Mouse (Mus musculus): ENCODE measurements around the gene Spryd3. TPM values are rescaled to one million over a fixed set of nuclear protein-coding genes. Genes with fewer than 3 reads are reported as not detected.

Gene Spryd3
- polyA plus RNA-seq, 1 experiment from 2014 or later, result 9.8 TPM

DNA sequence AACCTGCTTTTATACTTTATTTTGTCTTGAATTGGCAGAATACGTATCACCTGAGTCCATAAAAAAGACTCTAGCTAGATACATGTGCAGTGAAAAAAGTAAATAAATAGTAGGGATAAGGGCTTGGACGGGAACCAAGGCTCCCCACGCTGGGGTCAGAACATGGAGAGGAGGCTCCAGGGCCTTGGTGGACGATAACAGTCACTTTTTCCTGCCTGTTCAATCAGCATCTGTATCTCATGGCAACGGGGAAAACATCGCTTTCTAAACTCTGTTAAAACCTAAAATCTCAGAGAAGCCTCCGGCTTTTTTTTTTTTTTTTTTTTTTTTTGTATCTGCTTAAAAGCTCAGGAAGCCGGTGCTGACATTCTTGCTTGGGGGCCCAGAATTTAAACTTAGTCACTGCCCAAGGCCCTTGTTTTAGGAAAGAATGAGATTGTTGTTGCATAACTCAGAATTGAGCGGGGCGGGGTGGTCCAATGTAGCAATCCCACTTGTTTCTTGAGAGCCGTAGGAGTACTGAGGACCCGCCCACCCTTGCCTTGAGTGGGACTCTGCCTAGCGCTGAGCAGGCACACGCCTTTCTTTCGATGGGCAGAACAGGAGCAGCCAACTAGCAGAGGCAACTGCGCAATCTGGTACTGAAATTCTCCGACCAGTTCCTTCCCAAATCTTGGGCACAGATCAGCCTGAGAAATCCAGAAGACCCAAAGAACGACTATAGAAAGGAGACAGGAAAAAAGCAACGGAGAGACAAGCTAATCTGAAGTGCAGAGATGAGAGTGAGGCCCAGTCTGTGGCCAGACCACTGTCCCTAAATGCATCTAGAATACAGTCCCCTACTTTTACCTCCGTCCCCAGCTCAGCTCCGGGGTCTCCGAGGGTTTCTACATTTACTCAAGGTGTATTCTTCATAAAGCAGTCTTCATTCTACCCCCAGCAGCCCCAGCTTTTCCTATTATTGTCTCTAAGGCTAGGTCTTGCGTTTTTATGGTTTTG, 7.2 kb upstream of the Spryd3 start:
- DNase-seq (ENCODE audit: low spot score, missing footprints) (peak; percentile 91), ATAC-seq (ENCODE audit: low FRiP score) (no peak)
- Histone ChIP-seq H3K4me3 (ENCODE audit: low read depth, low read length) (no peak overlapping the region), H3K9ac (ENCODE audit: low read length) (no peak overlapping the region), H3K4me2 (no peak overlapping the region), H3K27me3 (ENCODE audit: control insufficient read depth, insufficient read depth, low read length) (peaks cover 29% of the 10 kb centered on the region), H3K9me3 (ENCODE audit: control insufficient read depth, low read length) (no peaks in the 10 kb centered on the region), H3K4me1 (ENCODE audit: control insufficient read depth, insufficient read depth, low read length) (no peaks in the 10 kb centered on the region), H3K27ac (ENCODE audit: low read depth, low read length) (no peak overlapping the region), H3K36me3 (ENCODE audit: control insufficient read depth, insufficient read depth, low read length) (no peaks in the 10 kb centered on the region)
- WGBS, result 53% methylated on average over 23 of the region's 23 CpGs

DNA sequence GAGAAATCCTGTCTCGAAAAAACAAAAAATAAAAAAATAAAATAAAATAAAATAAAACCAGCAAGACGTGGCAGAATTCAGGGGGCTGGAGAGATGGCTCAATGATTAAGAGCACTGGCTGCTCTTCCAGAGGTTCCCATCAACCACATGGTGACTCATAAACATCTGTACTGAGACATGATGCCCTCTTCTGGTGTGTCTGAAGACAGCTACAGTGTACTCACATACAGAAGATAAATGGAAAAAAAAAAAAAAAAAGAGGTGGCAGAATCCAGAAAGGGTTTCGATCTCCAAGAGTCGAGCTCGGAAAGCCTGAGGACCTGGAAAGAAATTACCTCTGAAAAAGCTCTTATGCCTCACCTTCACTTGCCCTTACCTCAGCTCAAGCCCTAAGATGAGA, 5.1 kb upstream of the Spryd3 start:
- H3K4me2 ChIP-seq, result no peak overlapping the region
- ATAC-seq (ENCODE audit: low FRiP score) (no peak), DNase-seq (ENCODE audit: low spot score, missing footprints) (no peak)
- H3K4me3 ChIP-seq (ENCODE audit: low read depth, low read length), result no peak overlapping the region
- H3K9ac ChIP-seq (ENCODE audit: low read length), result no peak overlapping the region
- H3K9me3 ChIP-seq (ENCODE audit: control insufficient read depth, low read length), result no peaks in the 10 kb centered on the region
- no peak overlapping the region for H3K27ac ChIP-seq (ENCODE audit: low read depth, low read length)
- 87% methylated on average over 5 of the region's 5 CpGs for WGBS
- no peaks in the 10 kb centered on the region for H3K36me3 ChIP-seq (ENCODE audit: control insufficient read depth, insufficient read depth, low read length)
- H3K27me3 ChIP-seq (ENCODE audit: control insufficient read depth, insufficient read depth, low read length), result peaks cover 29% of the 10 kb centered on the region
- no peaks in the 10 kb centered on the region for H3K4me1 ChIP-seq (ENCODE audit: control insufficient read depth, insufficient read depth, low read length)

DNA sequence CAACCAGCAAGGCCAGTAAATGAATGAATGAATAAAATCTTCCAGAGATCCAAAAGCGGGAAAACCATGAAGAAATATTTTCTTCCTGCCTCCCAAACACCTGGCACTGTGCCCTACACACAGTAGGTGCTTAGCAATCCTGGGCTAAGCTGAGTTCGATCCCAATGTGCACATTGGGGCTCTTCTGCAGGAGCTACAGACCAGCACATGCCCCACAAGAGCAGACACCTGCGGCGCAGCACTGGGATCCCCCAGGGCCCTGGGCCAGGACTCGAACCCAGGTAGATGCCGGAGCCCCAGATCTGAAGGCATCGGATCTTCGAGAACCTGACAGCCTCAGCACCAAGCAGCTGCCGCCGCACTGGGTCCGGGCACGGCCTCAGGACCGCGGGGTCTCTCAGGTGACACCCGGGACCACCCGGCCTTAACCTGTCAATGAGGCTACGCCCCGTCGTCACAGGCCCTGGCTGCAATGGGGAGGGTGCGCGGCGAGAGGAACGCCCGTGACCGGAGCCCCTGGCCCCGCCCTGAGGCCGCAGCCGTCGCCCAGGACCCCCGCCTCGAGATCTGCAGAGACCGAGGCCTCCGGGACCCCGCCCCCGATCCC, 409 bp downstream of the Spryd3 start:
- Histone ChIP-seq H3K4me2 (peak overlapping the region; percentile 72), H3K27ac (ENCODE audit: low read depth, low read length) (peak overlapping the region; percentile 37; the same call in 1 of the 2 replicates), H3K27me3 (ENCODE audit: control insufficient read depth, insufficient read depth, low read length) (no peaks in the 10 kb centered on the region), H3K4me1 (ENCODE audit: control insufficient read depth, insufficient read depth, low read length) (peaks cover 6% of the 10 kb centered on the region), H3K4me3 (ENCODE audit: low read depth, low read length) (peak overlapping the region; percentile 55), H3K9ac (ENCODE audit: low read length) (peak overlapping the region; percentile 77), H3K9me3 (ENCODE audit: control insufficient read depth, low read length) (no peaks in the 10 kb centered on the region), H3K36me3 (ENCODE audit: control insufficient read depth, insufficient read depth, low read length) (no peaks in the 10 kb centered on the region; the same call in 1 of the 2 replicates)
- DNase-seq (ENCODE audit: low spot score, missing footprints) (no peak), ATAC-seq (ENCODE audit: low FRiP score) (peak; percentile 85; the same call in 1 of the 2 replicates)
- WGBS, result 3% methylated on average over 35 of the region's 35 CpGs

DNA sequence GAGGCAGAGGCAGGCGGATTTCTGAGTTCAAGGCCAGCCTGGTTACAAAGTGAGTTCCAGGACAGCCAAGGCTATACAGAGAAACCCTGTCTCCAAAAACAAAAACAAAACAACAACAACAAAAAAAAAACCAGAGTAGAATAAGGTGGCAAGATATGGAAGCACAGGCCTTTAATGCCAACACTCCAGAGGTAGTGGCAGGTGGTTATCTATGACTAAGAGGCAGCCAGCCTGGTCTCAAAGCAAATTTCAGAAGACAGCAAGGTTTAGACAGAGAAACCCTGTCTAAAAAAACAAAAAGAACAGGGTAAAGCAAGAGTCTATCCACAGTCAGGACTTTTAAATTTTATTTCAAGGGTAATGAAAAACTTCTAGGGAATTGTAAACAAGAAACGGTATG, 1.3 kb downstream of the Spryd3 start:
- Histone ChIP-seq H3K4me3 (ENCODE audit: low read depth, low read length) (no peak overlapping the region), H3K4me1 (ENCODE audit: control insufficient read depth, insufficient read depth, low read length) (peaks cover 6% of the 10 kb centered on the region), H3K9ac (ENCODE audit: low read length) (no peak overlapping the region), H3K27me3 (ENCODE audit: control insufficient read depth, insufficient read depth, low read length) (no peaks in the 10 kb centered on the region), H3K4me2 (no peak overlapping the region), H3K27ac (ENCODE audit: low read depth, low read length) (no peak overlapping the region), H3K9me3 (ENCODE audit: control insufficient read depth, low read length) (no peaks in the 10 kb centered on the region), H3K36me3 (ENCODE audit: control insufficient read depth, insufficient read depth, low read length) (peaks cover 7% of the 10 kb centered on the region)
- 92% methylated on average over 2 of the region's 2 CpGs for WGBS
- no peak for ATAC-seq (ENCODE audit: low FRiP score)
- DNase-seq (ENCODE audit: low spot score, missing footprints), result no peak

DNA sequence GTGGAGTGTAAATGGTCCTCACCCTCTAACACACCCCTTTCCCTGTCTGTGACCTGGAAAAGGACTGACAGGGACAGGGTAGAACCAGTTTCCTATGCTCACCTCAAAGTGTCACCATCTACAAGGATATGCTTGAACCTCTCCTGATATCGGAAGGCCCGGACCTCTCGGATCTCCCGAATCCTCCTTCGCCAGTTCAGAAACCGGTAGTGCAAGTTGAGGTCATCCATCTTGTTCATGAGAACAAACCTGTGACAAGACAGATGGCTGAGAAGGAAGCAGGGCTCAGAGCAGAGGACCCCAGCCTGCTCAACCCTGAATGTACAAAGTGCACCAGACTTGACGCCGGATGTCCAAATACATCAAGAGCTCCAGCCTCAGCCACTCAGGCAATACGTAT, 2.7 kb downstream of the Spryd3 start:
- H3K27ac ChIP-seq (ENCODE audit: low read depth, low read length), result no peak overlapping the region
- no peak overlapping the region for H3K9ac ChIP-seq (ENCODE audit: low read length)
- 94% methylated on average over 9 of the region's 9 CpGs for WGBS
- H3K4me3 ChIP-seq (ENCODE audit: low read depth, low read length), result no peak overlapping the region
- H3K4me2 ChIP-seq, result no peak overlapping the region
- no peaks in the 10 kb centered on the region for H3K9me3 ChIP-seq (ENCODE audit: control insufficient read depth, low read length)
- H3K4me1 ChIP-seq (ENCODE audit: control insufficient read depth, insufficient read depth, low read length), result peaks cover 6% of the 10 kb centered on the region
- no peaks in the 10 kb centered on the region for H3K27me3 ChIP-seq (ENCODE audit: control insufficient read depth, insufficient read depth, low read length)
- DNase-seq (ENCODE audit: low spot score, missing footprints) (no peak), ATAC-seq (ENCODE audit: low FRiP score) (no peak)
- H3K36me3 ChIP-seq (ENCODE audit: control insufficient read depth, insufficient read depth, low read length), result peaks cover 7% of the 10 kb centered on the region

DNA sequence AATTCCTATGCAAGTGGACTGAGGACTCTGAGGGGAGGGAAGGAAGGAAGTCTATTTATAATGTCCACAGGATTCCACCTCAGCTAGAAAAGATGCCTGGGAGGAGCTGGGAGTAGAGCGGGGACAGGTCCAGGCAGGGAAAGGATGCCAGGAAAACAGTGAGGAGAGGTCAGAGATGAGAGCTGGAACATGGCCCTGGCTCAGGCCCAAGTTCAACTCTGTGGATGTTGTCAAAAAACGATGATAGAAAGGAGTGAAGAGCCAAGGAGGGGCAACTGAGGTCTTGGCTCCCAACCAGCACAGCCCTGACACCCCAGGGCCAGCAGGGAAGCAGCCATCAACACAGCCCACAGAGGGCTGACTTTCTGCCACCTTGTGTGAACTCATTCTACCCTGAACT, 9.7 kb downstream of the Spryd3 start:
- ATAC-seq (ENCODE audit: low FRiP score) (no peak), DNase-seq (ENCODE audit: low spot score, missing footprints) (no peak)
- H3K27ac ChIP-seq (ENCODE audit: low read depth, low read length), result no peak overlapping the region
- no peaks in the 10 kb centered on the region for H3K4me1 ChIP-seq (ENCODE audit: control insufficient read depth, insufficient read depth, low read length)
- H3K36me3 ChIP-seq (ENCODE audit: control insufficient read depth, insufficient read depth, low read length), result peaks cover 11% of the 10 kb centered on the region
- no peaks in the 10 kb centered on the region for H3K27me3 ChIP-seq (ENCODE audit: control insufficient read depth, insufficient read depth, low read length)
- no peak overlapping the region for H3K4me3 ChIP-seq (ENCODE audit: low read depth, low read length)
- H3K9me3 ChIP-seq (ENCODE audit: control insufficient read depth, low read length), result no peaks in the 10 kb centered on the region
- WGBS, result 79% methylated on average over 2 of the region's 2 CpGs
- no peak overlapping the region for H3K4me2 ChIP-seq
- no peak overlapping the region for H3K9ac ChIP-seq (ENCODE audit: low read length)

DNA sequence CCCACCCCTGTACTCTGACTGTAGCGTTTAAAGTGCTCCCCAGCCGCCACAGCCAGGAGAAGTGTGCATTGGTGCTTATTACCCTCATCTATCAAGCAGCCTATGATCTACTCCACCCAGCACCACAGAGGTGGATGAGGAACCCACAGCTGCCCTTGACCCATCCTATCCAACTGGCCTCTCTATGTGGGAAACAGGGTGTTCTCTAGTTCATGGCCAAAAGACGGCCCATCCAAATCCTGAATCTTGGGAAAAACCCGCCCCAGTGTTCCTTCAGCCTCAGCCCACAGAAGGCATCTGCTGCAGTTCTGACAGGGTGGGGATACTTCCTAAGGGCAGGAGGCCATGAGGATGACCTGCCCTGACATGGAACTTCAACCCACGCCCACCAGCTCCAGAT, 15.5 kb downstream of the Spryd3 start:
- no peak overlapping the region for H3K27ac ChIP-seq (ENCODE audit: low read depth, low read length)
- DNase-seq (ENCODE audit: low spot score, missing footprints), result no peak
- no peaks in the 10 kb centered on the region for H3K9me3 ChIP-seq (ENCODE audit: control insufficient read depth, low read length)
- no peak overlapping the region for H3K4me3 ChIP-seq (ENCODE audit: low read depth, low read length)
- no peaks in the 10 kb centered on the region for H3K27me3 ChIP-seq (ENCODE audit: control insufficient read depth, insufficient read depth, low read length)
- peaks cover 3% of the 10 kb centered on the region; the same call in 1 of the 2 replicates for H3K36me3 ChIP-seq (ENCODE audit: control insufficient read depth, insufficient read depth, low read length)
- H3K4me1 ChIP-seq (ENCODE audit: control insufficient read depth, insufficient read depth, low read length), result no peaks in the 10 kb centered on the region
- no peak for ATAC-seq (ENCODE audit: low FRiP score)
- WGBS, result 86% methylated on average over 5 of the region's 5 CpGs
- no peak overlapping the region for H3K9ac ChIP-seq (ENCODE audit: low read length)
- no peak overlapping the region for H3K4me2 ChIP-seq

DNA sequence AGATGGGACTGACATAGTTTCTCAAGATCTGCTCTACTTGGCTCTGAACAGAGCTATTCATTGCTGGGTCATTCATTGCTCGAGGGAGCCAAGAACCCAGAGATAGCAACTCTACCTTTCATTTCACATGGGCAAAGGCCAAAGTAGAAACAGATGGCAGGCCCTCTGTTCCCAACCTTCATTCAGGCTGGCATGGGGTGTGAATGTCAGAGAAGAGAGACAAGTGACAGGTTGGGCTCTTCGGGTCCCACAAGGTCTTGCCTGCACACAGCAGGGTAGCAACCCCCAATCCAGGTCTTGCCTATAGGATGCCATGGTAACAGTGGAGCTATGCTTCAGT, 16.2 kb downstream of the Spryd3 start:
- DNase-seq (ENCODE audit: low spot score, missing footprints) (no peak), ATAC-seq (ENCODE audit: low FRiP score) (no peak)
- H3K27ac ChIP-seq (ENCODE audit: low read depth, low read length), result no peak overlapping the region
- peaks cover 3% of the 10 kb centered on the region; the same call in 1 of the 2 replicates for H3K36me3 ChIP-seq (ENCODE audit: control insufficient read depth, insufficient read depth, low read length)
- H3K4me1 ChIP-seq (ENCODE audit: control insufficient read depth, insufficient read depth, low read length), result no peaks in the 10 kb centered on the region
- no peak overlapping the region for H3K4me3 ChIP-seq (ENCODE audit: low read depth, low read length)
- no peaks in the 10 kb centered on the region for H3K9me3 ChIP-seq (ENCODE audit: control insufficient read depth, low read length)
- no peak overlapping the region for H3K9ac ChIP-seq (ENCODE audit: low read length)
- H3K27me3 ChIP-seq (ENCODE audit: control insufficient read depth, insufficient read depth, low read length), result no peaks in the 10 kb centered on the region
- WGBS, result 76% methylated on average over 2 of the region's 2 CpGs
- H3K4me2 ChIP-seq, result no peak overlapping the region

DNA sequence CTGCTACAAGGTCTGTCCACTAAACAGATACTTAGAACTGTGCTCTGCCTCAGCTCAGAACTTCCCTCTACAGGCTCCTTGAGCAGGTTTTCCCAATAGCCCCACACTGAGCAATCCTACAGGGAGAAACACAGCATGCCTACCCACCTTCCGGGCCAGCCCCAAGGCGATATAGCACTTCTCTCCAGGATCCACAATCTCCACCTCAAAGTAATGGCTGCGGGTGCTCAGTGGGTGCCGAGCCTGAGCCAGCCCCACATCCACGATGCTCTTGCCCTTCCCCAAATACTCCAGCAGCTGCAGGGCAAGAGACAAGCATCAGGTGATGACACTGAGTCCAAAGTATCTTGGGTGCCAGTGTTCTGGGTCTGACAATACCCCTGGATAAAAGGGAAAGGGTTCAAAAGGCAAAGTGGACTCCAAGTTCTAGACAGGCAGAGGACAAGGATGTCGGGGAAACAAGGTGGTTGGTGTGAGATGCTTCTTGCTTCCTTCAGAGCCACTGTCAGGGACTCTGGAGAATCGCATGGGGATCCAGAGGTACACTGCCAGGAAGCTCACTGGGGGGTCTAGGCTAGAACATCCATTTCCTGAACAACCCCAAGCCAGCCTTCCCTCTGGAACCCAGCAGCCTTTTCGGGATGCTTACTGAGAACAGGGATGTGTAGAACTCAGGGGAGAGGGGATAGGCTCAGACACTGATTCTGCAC, 16.8 kb downstream of the Spryd3 start:
- no peaks in the 10 kb centered on the region for H3K9me3 ChIP-seq (ENCODE audit: control insufficient read depth, low read length)
- no peak for ATAC-seq (ENCODE audit: low FRiP score)
- H3K4me2 ChIP-seq, result no peak overlapping the region
- H3K4me3 ChIP-seq (ENCODE audit: low read depth, low read length), result no peak overlapping the region
- no peaks in the 10 kb centered on the region for H3K4me1 ChIP-seq (ENCODE audit: control insufficient read depth, insufficient read depth, low read length)
- WGBS, result 76% methylated on average over 8 of the region's 8 CpGs
- no peak overlapping the region for H3K27ac ChIP-seq (ENCODE audit: low read depth, low read length)
- H3K27me3 ChIP-seq (ENCODE audit: control insufficient read depth, insufficient read depth, low read length), result no peaks in the 10 kb centered on the region
- H3K9ac ChIP-seq (ENCODE audit: low read length), result no peak overlapping the region
- H3K36me3 ChIP-seq (ENCODE audit: control insufficient read depth, insufficient read depth, low read length), result peaks cover 3% of the 10 kb centered on the region; the same call in 1 of the 2 replicates
- DNase-seq (ENCODE audit: low spot score, missing footprints), result no peak
